Mouse (Mus musculus) CD4-positive, CD25-positive, alpha-beta regulatory T cell, adult 4 months (primary cell): Measurements from ENCODE around the gene Pex5. TPM values are rescaled to one million over a fixed set of nuclear protein-coding genes. Genes with fewer than 3 reads are reported as not detected.

ENCODE experiments used
- ATAC-seq: one replicate; pipeline ENCODE4 v1.8.0; 2017
- polyA plus RNA-seq, 2 experiments: library from polyadenylated mRNA; unstranded; fragments of 100-300 nt; shearing (Covaris generic); gene quantifications; one replicate each; pipeline ENCODE4 v1.2.1; 2017

The Pex5 gene
- polyA plus RNA-seq, 2 experiments from 2014 or later = 8.4 to 15.3 TPM

DNA sequence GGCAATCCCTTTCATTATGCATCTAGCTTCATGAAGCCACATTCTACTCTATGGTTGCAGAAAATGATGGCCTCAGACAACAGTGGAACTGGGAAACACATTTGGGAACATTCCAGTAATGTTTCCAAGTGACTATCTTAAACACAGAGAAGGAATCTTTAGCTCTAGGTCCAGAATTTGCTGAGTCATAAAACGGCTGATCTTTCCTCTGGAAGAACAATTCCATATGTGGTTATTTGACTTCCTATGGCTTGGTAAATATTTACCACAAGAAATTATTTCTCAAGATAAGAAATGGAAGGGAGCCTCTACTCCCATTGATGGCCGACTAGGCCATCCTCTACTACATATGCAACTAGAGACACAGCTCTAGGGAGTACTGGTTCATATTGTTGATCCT lies 61.6 kb downstream of the Pex5 start:
- no peak for ATAC-seq

Other genes starting within 250 kb of the Pex5 start
- not detected for gene Vmn2r27, start 183.2 kb downstream of the Pex5 start, polyA plus RNA-seq
- gene Cd163, start 110.4 kb downstream of the Pex5 start, polyA plus RNA-seq = under 1 TPM in 1 of 2 experiments, not detected in 1; 0.16 TPM
- under 1 TPM in 1 of 2 experiments, not detected in 1; 0.13 TPM for gene Clstn3, start 49.7 kb upstream of the Pex5 start, polyA plus RNA-seq
- not detected for gene C1rl, start 78.0 kb upstream of the Pex5 start, polyA plus RNA-seq
- gene C1ra, start 97.3 kb upstream of the Pex5 start, polyA plus RNA-seq = under 1 TPM; 0.19 to 0.39 TPM
- not detected for gene C1s1, start 127.3 kb upstream of the Pex5 start, polyA plus RNA-seq
- not detected for gene C1rb, start 155.2 kb upstream of the Pex5 start, polyA plus RNA-seq
- gene C1s2, start 221.0 kb upstream of the Pex5 start, polyA plus RNA-seq = not detected
- gene Lpcat3, start 248.0 kb upstream of the Pex5 start, polyA plus RNA-seq = 10 to 100 TPM; 33.5 to 35.0 TPM